Mouse (Mus musculus): ENCODE measurements at regions not wholly inside any gene's neighbourhood (a gene's known extent, or its start where the extent isn't known, plus 50 kb on each side); places are given as distances from the start of the nearest gene placed in this dataset.
A peak's percentile ranks its signal among the peaks of the same experiment; 100 is the strongest.

DNA sequence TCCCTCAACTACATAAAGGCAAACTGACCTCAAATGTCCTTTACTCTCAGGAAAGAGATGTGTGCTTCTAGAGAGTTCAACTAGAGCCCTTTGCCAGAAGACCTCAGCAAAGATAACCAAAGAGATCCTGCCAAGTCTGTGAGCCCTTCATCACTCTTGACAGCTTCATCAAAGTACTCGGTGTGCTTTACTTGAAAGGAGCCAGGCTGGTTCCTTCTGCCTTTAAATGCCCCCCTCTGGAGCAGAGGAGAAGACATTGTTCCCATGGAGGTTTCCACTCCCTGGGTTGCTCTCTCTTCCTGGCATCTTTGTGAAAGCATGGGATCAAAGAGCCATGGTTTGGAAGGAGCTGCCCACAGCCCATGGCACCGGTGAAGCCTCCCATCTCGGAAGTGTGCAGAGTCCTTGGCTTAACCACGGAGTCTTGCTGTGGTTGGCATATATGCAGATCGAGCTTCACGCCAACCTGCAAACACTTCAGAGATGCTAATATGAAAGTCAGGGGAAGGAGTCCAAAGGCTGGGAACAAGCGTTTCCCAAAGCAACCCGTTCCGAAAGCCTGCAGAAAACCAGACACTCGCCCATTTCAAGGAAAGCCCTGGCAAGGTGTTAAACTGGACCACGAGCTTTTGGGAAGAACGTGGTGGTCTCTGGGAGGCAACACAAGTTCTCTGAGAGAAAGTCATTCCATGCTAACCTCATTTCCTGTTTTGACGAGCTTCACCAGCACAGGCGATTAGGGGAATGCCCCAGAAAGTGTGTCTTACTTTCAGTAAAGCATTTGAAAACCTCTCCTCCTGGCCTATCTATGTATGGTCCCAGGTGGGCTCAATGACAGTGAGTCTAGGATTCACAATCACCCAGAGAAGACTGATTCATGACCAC is 223.5 kb upstream of the Spdye4c start:
- Histone ChIP-seq H3K27me3 (no peaks in the 10 kb centered on the region), H3K36me3 (ENCODE audit: poor library complexity, severe bottlenecking) (no peaks in the 10 kb centered on the region), H3K27ac (no peak overlapping the region), H3K4me3 (no peak overlapping the region), H3K9ac (no peak overlapping the region), H3K4me2 (no peak overlapping the region), H3K9me3 (replicated peaks) (no peaks in the 10 kb centered on the region), H3K4me1 (no peaks in the 10 kb centered on the region)
- 91% methylated on average over 14 of the region's 14 CpGs for WGBS
- ATAC-seq: no peak

DNA sequence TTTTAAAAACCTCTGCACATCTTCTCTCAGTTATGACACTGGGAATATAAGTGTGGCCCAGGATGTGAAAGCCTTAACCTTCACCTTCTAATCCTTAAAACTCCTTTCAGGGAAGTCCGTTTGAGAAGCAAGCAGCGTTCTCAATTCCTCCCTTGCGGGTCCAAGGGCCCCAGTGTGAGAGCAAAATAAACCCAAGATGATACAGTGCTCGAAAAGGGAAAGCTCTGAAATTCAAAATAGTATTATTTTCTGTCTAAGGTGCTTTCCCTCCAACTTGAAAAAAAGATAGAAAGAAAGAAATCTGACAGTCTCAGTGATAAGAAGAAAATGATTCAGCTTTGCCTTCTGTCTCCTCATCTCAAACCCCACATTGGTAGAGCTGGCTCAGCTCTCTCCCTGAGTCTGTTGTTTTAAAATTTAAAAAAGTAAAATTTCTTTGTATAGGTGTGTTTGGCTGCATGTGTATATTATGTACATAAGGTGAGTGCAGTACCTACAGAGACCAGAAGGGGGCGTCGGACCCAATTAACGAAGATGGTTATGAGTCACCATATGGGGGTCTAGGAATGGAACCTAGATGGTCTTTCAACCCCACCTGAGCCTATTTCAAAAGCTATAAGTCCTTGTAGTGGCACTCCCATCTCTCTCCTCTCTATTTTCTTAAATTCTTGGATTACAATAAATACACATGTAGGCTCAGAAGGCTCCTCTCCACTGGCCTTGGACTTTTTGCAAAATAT is 222.3 kb upstream of the Spdye4c start:
- Histone ChIP-seq H3K4me1 (peaks cover 10% of the 10 kb centered on the region), H3K9ac (no peak overlapping the region), H3K36me3 (ENCODE audit: poor library complexity, severe bottlenecking) (no peaks in the 10 kb centered on the region), H3K27ac (no peak overlapping the region), H3K4me2 (no peak overlapping the region), H3K27me3 (no peaks in the 10 kb centered on the region), H3K4me3 (no peak overlapping the region), H3K9me3 (replicated peaks) (no peaks in the 10 kb centered on the region)
- 71% methylated on average over 7 of the region's 7 CpGs for WGBS
- no peak for ATAC-seq

DNA sequence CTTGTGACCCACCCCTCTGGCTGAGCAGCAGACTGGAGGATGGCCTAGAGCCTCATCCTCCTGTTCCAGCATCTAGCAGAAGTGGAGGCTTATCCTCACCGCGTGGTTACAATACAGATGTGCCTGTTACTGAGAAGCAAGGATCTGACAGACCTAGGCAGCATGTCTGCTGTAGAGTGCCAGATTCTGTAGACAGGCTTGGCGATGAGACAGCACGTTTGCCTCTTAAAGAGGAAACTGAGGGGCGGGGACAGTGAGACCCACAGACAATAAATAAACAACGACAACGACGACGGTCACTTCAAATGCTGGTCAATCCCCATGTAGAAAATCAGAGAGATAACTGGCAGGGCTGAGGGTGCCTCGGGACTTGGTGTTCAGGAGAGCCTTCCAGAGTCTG is 220.2 kb upstream of the Spdye4c start:
- ATAC-seq: no peak
- Histone ChIP-seq H3K36me3 (ENCODE audit: poor library complexity, severe bottlenecking) (no peaks in the 10 kb centered on the region), H3K4me2 (no peak overlapping the region), H3K27ac (no peak overlapping the region), H3K4me1 (peaks cover 16% of the 10 kb centered on the region), H3K4me3 (no peak overlapping the region), H3K27me3 (no peaks in the 10 kb centered on the region), H3K9ac (no peak overlapping the region), H3K9me3 (replicated peaks) (no peaks in the 10 kb centered on the region)
- WGBS: 87% methylated on average over 10 of the region's 10 CpGs

DNA sequence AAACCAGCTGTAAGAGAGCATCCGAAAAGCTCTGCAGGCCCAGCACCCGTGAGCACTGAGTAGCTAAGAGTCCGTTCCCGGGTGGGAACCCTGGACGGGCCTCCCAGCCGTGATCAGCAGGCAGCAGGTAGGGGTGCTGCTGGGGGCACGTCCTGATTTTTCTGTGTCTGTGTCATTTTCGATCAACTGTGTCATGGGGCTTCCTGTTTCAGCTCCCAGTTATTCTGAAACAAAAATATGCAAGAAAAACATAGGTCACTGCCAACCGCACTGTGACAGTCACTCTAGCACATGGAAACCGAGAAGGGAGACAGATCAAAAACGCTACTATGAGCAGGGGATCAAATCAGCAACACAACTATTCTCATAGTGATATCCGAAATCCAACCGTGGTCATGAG is 218.8 kb upstream of the Spdye4c start:
- no peaks in the 10 kb centered on the region for H3K9me3 ChIP-seq (replicated peaks)
- 88% methylated on average over 13 of the region's 13 CpGs for WGBS
- no peak overlapping the region for H3K27ac ChIP-seq
- H3K27me3 ChIP-seq: no peaks in the 10 kb centered on the region
- H3K4me2 ChIP-seq: no peak overlapping the region
- no peak for ATAC-seq
- peaks cover 16% of the 10 kb centered on the region for H3K4me1 ChIP-seq
- no peak overlapping the region for H3K4me3 ChIP-seq
- no peak overlapping the region for H3K9ac ChIP-seq
- no peaks in the 10 kb centered on the region for H3K36me3 ChIP-seq (ENCODE audit: poor library complexity, severe bottlenecking)

DNA sequence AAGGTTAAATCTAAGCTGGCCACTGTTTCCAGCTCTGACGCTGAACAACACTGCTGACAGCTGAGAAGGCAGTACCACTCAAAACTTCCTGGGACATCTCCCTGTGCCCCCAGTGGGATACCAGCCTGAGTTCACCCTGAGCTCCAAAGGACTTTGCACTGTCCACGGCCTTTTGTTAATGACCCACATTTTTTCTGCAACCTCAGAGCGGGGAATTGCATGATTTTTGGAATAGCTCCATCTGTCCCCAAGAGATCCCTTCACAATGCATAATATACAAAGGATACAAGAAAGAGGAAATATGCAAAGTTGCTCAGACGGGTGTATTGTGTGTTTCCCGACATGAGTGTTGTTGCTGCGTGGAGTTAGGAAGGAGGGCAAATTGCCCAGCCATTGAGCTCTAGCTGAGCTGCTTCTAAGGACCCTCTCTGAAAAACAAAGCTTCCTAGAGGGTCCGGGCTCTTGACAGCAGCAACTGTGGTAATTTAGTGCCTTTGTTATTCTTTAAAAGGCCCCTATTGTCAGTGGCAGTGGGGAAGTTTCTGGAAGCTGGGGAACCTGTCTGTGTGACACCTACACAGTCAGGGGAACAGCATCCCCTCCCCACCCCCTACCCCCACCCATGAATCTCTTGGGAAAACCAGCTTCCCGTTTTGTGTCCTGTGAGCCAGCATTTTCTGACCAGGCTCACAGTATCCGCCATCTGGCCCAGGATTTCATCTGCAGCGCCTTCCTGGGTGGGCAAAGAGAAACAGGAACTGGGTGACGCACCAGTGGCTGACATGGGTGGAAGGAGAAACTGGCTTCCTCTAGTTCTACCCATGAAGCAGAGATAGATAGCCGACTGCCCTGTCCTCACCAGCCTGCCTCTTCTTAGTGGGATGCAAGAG is 217.4 kb upstream of the Spdye4c start:
- no peak overlapping the region for H3K9ac ChIP-seq
- 0 out of 2 replicates have a peak overlapping the region, but pooled peaks have one; percentile 10 for H3K27ac ChIP-seq
- peak; percentile 66 for ATAC-seq
- no peaks in the 10 kb centered on the region for H3K9me3 ChIP-seq (replicated peaks)
- H3K4me3 ChIP-seq: no peak overlapping the region
- WGBS: 25% methylated on average over 12 of the region's 12 CpGs
- H3K4me1 ChIP-seq: peaks cover 16% of the 10 kb centered on the region
- H3K27me3 ChIP-seq: no peaks in the 10 kb centered on the region
- no peaks in the 10 kb centered on the region for H3K36me3 ChIP-seq (ENCODE audit: poor library complexity, severe bottlenecking)
- peak overlapping the region; percentile 15; the same call in 1 of the 2 replicates for H3K4me2 ChIP-seq

DNA sequence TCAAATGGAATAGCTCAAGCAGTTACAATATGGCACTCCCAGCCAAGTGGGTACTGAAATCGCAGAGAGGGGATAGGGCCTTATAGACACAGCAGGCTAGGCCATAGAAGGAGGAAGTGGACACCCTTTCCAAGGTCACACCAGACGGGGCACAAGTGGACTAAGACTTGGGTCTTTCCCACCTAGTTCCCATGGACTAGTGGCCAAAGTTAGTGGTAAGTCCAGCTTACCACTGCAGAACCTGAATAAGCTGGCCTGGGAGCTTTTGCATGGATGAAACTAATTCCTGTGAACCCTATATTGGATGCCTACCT is 216.8 kb upstream of the Spdye4c start:
- Histone ChIP-seq H3K4me3 (no peak overlapping the region), H3K4me1 (peaks cover 16% of the 10 kb centered on the region), H3K27ac (no peak overlapping the region), H3K4me2 (no peak overlapping the region), H3K27me3 (no peaks in the 10 kb centered on the region), H3K36me3 (ENCODE audit: poor library complexity, severe bottlenecking) (no peaks in the 10 kb centered on the region), H3K9me3 (replicated peaks) (no peaks in the 10 kb centered on the region), H3K9ac (no peak overlapping the region)
- 93% methylated on average over 2 of the region's 2 CpGs for WGBS
- no peak for ATAC-seq

DNA sequence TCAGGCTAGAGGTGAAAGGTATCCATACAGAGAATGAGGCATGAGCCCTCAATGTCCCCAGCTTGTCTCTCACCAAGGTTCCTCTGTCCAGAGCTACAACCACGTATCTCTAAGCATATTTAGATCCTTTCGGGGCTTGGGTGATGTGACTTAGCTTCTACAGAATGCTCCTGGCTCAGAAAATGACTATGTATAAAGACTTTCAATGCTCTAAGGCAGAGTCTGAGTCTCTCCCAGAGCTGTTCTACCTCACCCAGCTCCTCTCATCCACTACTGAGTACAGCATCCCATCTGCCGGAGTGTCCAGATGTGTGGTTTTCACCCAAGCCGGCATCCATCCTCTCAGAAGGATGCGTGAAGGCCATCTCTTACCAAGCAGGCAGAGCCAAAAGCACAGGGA is 216.1 kb upstream of the Spdye4c start:
- Histone ChIP-seq H3K27me3 (no peaks in the 10 kb centered on the region), H3K4me1 (peaks cover 23% of the 10 kb centered on the region), H3K4me2 (no peak overlapping the region), H3K9me3 (replicated peaks) (no peaks in the 10 kb centered on the region), H3K36me3 (ENCODE audit: poor library complexity, severe bottlenecking) (no peaks in the 10 kb centered on the region), H3K4me3 (no peak overlapping the region), H3K9ac (no peak overlapping the region), H3K27ac (no peak overlapping the region)
- WGBS: 100% methylated on average over 5 of the region's 5 CpGs
- no peak for ATAC-seq

DNA sequence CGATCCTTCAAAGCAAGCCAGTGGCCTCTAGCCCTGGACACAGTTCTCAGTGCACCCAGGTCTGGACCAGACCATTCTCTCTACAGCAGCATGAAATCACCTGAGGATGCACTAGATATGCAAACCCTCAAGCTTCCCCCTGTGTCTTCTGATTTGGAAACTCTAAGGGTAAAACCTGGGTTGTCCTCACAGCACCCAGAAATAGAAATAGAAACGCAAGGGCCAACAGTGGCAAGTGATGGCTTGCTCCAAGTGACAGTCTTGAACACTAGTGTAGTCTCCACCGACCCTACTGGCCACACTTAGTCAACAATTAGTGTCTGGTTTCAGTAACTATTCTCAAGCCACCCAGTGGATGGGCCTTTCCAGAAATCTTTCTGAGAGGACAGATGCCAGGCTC is 215.2 kb upstream of the Spdye4c start:
- H3K4me3 ChIP-seq: no peak overlapping the region
- no peaks in the 10 kb centered on the region for H3K36me3 ChIP-seq (ENCODE audit: poor library complexity, severe bottlenecking)
- no peak overlapping the region for H3K4me2 ChIP-seq
- no peak for ATAC-seq
- WGBS: 90% methylated on average over 3 of the region's 3 CpGs
- no peaks in the 10 kb centered on the region for H3K9me3 ChIP-seq (replicated peaks)
- H3K4me1 ChIP-seq: peaks cover 25% of the 10 kb centered on the region
- no peak overlapping the region for H3K9ac ChIP-seq
- H3K27me3 ChIP-seq: no peaks in the 10 kb centered on the region
- H3K27ac ChIP-seq: no peak overlapping the region

DNA sequence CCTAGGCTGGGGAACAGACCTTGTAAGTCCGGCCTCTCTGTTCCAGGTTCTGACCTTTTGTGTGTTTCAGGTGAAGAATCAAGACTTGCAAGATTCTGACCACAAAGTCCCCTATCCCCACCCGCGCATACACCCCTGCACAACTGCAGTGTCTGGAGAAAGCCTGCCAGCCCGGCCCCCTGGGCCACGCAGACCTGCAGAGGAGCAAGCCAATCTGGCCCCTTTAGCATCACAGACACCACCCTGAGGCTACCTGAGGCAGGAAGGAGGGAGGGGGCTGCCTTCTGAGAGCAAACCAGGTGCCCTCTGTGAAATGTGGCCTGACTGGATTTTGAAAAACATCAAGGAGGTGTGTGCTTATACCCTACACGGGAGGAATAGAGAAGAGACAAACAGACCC is 213.8 kb upstream of the Spdye4c start:
- Histone ChIP-seq H3K4me1 (peaks cover 25% of the 10 kb centered on the region), H3K4me3 (no peak overlapping the region), H3K27ac (no peak overlapping the region), H3K9ac (no peak overlapping the region), H3K4me2 (no peak overlapping the region), H3K9me3 (replicated peaks) (no peaks in the 10 kb centered on the region), H3K36me3 (ENCODE audit: poor library complexity, severe bottlenecking) (no peaks in the 10 kb centered on the region), H3K27me3 (no peaks in the 10 kb centered on the region)
- WGBS: 82% methylated on average over 6 of the region's 6 CpGs
- ATAC-seq: no peak

DNA sequence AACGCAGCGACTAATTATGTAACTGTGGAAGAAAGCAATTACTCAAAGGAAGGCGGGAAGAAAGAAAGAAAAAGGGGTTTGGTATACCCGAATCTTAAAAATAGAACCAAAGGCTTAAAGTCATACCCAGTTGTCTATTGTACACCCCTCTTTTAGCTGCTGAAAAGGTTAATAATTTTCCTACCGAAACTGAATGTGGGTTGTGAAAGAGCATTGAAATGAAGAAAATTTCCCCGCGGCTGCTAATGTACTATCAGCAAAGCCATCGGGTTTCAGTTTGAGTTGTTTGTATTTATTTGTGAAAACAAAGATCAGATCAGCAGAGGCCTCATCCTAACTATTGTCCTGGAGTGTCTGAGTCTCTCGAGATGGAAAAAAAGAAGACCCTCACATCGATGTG is 213.3 kb upstream of the Spdye4c start:
- H3K27ac ChIP-seq: no peak overlapping the region
- no peak overlapping the region for H3K4me2 ChIP-seq
- no peak overlapping the region for H3K9ac ChIP-seq
- H3K4me3 ChIP-seq: no peak overlapping the region
- 70% methylated on average over 10 of the region's 10 CpGs for WGBS
- no peaks in the 10 kb centered on the region for H3K9me3 ChIP-seq (replicated peaks)
- no peak for ATAC-seq
- H3K4me1 ChIP-seq: peaks cover 25% of the 10 kb centered on the region
- H3K27me3 ChIP-seq: no peaks in the 10 kb centered on the region
- no peaks in the 10 kb centered on the region for H3K36me3 ChIP-seq (ENCODE audit: poor library complexity, severe bottlenecking)

DNA sequence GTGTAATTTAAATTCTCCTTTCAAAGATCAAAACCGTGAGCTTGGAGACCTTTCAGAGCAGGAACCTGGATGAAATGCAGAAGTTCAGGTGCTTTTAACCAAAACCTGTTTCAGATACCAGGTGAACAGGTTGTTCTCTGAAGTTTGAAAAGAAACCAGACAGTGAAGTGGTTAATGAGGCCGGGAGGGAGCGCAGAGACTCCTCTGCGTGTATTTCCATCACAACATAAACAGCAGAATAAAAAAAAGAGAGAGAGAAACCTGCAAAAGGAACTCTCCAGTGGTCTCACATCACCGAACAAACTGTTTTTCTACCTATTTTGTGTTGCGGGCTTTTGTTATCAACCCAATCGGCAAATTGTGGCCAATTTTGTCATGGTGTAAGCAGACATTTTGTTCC is 212.6 kb upstream of the Spdye4c start:
- Histone ChIP-seq H3K27me3 (no peaks in the 10 kb centered on the region), H3K4me3 (no peak overlapping the region), H3K36me3 (ENCODE audit: poor library complexity, severe bottlenecking) (no peaks in the 10 kb centered on the region), H3K4me2 (no peak overlapping the region), H3K4me1 (peaks cover 17% of the 10 kb centered on the region), H3K9ac (no peak overlapping the region), H3K27ac (no peak overlapping the region), H3K9me3 (replicated peaks) (no peaks in the 10 kb centered on the region)
- WGBS: 65% methylated on average over 7 of the region's 7 CpGs
- no peak for ATAC-seq

DNA sequence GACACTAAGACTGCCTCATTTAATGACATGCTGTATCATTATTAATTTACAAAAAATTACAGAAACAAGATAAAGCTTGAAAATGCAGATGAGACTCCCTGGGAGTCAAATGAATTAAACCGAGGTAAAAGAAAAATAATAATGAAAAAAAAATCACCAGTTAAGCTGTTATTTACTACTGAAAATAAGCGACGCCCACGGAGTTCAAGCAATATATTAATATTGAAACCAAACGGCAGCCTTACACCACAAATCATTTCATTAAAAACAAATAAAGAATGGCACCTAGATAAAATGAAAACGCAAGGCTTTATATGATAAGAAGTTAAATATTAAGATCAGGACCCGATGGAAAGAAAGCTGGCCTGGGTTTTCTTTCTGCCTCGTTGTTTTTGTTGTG is 211.9 kb upstream of the Spdye4c start:
- Histone ChIP-seq H3K4me1 (peaks cover 10% of the 10 kb centered on the region), H3K27ac (no peak overlapping the region), H3K9me3 (replicated peaks) (no peaks in the 10 kb centered on the region), H3K4me3 (no peak overlapping the region), H3K4me2 (no peak overlapping the region), H3K36me3 (ENCODE audit: poor library complexity, severe bottlenecking) (no peaks in the 10 kb centered on the region), H3K27me3 (no peaks in the 10 kb centered on the region), H3K9ac (no peak overlapping the region)
- ATAC-seq: no peak
- 81% methylated on average over 8 of the region's 8 CpGs for WGBS
